Mouse (Mus musculus): Measurements from ENCODE around the gene Gm21440. TPM values are rescaled to one million over a fixed set of nuclear protein-coding genes. Genes with fewer than 3 reads are reported as not detected.
"Not testable (repeated sequence)": the region's sequence is repeated elsewhere in the genome, so short reads cannot be mapped to it uniquely, and the experiment has no call there.

Gm21440 gene
- not detected for polyA plus RNA-seq (2021)

DNA sequence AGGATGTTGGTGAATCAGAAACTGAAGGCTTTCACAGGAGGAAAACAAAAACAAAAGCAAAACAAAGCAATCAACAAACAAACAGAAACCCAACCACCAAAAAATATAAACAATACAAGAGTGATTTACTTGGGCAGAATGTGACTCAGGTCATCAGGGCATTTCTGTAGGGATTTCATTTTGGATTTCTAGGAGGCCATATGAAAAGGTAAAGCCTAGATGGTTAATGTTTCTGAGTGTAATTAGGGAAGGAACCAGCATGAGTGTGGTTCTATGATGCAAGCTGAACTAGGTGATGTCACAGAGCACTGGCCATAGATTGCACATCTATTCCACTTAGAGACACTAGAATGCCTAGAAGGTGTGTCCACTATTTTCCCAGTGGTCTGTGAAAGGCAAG is at the start of gene Gm21440, which contains the start of gene Gm21454:
Gene Gm21440, plus strand, starts transcription at position 301 of the 400 bp plus-strand sequence.
Gene Gm21454, plus strand, starts transcription at position 352 of the 400 bp plus-strand sequence.
- DNase-seq (ENCODE audit: low read depth, low spot score); ATAC-seq; in situ Hi-C loops (cut with MboI; ENCODE audit: low pct_unique_long_range_greater_than_20kb); POLR2A ChIA-PET; CTCF ChIA-PET; H3K27me3 ChIP-seq: not testable (repeated sequence)

DNA sequence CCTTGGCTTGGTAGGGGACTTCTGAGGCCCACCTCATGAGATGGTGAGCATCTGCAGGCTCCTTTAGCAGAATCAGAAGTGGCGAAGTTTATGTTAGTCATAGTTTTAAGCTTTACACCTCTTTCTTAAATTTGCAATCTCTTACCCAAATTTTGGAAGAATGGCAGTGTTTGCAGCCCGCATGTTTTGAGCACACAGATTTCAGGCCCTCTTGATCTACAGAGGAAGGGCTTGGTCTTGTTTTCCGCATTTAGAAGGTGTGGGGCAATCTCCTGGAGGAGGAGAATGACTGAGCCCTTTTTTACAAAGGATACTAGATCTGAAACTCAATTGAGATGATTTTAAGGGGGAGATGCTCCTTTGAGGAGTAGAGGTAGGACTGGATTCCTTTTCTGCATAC is 28.4 kb upstream of the Gm21440 start, which contains the start of gene Gm21828:
Gene Gm21828, minus strand, starts transcription at position 101 of the 400 bp plus-strand sequence.
- ATAC-seq; CTCF ChIA-PET; POLR2A ChIA-PET; in situ Hi-C loops (cut with MboI; ENCODE audit: low pct_unique_long_range_greater_than_20kb); H3K27me3 ChIP-seq; DNase-seq (ENCODE audit: low read depth, low spot score): not testable (repeated sequence)

Other genes with a start within 250 kb of the Gm21440 start
- gene Gm20807, start 209.5 kb upstream of the Gm21440 start, polyA plus RNA-seq (2021): not detected
- not detected for gene Gm21891, start 118.9 kb upstream of the Gm21440 start, polyA plus RNA-seq (2021)
- gene Gm21425, start 90.4 kb upstream of the Gm21440 start, polyA plus RNA-seq (2021): not detected
- not detected for gene Gm21828, start 28.5 kb upstream of the Gm21440 start, polyA plus RNA-seq (2021)
- gene Gm21454, start 51 bp downstream of the Gm21440 start, polyA plus RNA-seq (2021): not detected
- gene Gm21725, start 96.7 kb downstream of the Gm21440 start, polyA plus RNA-seq (2021): not detected
- gene Gm21866, start 213.2 kb downstream of the Gm21440 start, polyA plus RNA-seq (2021): not detected
- gene Gm20773, start 241.6 kb downstream of the Gm21440 start, polyA plus RNA-seq (2021): not detected

Measured in Patski (cell line).